Mouse (Mus musculus) left cerebral cortex, adult 2 months (tissue): ENCODE measurements around the gene Gm10697. TPM values are rescaled to one million over a fixed set of nuclear protein-coding genes. Genes with fewer than 3 reads are reported as not detected.
"Not testable (repeated sequence)": the region's sequence is repeated elsewhere in the genome, so short reads cannot be mapped to it uniquely, and the experiment has no call there.

Source experiments
- DNase-seq, 2 experiments: peaks; one replicate each; pipeline ENCODE4 v3.0.0; 2021 to 2022; ENCODE audit warnings: low spot score in 2 of 2, mixed read lengths in 1 of 2; ENCODE audit errors: extremely low spot score in 1 of 2
- H3K27ac ChIP-seq: fragments of 200-600 bp; 2 replicates; pipeline ENCODE4 v1.8.1; 2022
- H3K4me3 ChIP-seq: fragments of 200-600 bp; 2 replicates; pipeline ENCODE4 v1.8.1; 2022
- intact Hi-C: fragments of 180-260 bp; cut with DNase I; formaldehyde crosslinking; loops from one replicate; pipeline ENCODE4 v1.15.1; 2025
- long read RNA-seq, 2 experiments: library from polyadenylated mRNA; stranded (forward); transcript quantifications; one replicate each; pipeline ENCODE4 v2.0.0; 2021; ENCODE audit warnings: borderline mapping rate in 2 of 2
- total RNA-seq, 2 experiments: library from RNA; stranded (reverse); gene quantifications; 2 replicates each; pipeline ENCODE4 v1.2.3; 2021

The Gm10697 gene
- not detected for total RNA-seq
- long read RNA-seq, experiment 1: 0 reads
- long read RNA-seq, experiment 2: 0 reads

- DNase-seq, H3K4me3 ChIP-seq, intact Hi-C loops, H3K27ac ChIP-seq: not testable (repeated sequence)
These were observed at the start of gene Gm10697 for GRCm38 (mm10) chr3:94072544-94072943. Gm10697 (minus strand) TSS chr3:94072644.

- intact Hi-C loops, H3K27ac ChIP-seq, DNase-seq, H3K4me3 ChIP-seq: not testable (repeated sequence)
These were observed 42.6 kb upstream of the Gm10697 start for GRCm38 (mm10) chr3:94115071-94115470.

- DNase-seq, H3K27ac ChIP-seq, intact Hi-C loops, H3K4me3 ChIP-seq: not testable (repeated sequence)
These were observed 17.7 kb downstream of the Gm10697 start, which contains the start of gene Gm9125 for GRCm38 (mm10) chr3:94054785-94055184. Gm9125 (minus strand) TSS chr3:94054885.

GRCm38 (mm10) chr3:94049566-94050121 lies 22.8 kb downstream of the Gm10697 start:
- DNase-seq, H3K4me3 ChIP-seq, intact Hi-C loops, H3K27ac ChIP-seq: not testable (repeated sequence)

- DNase-seq, intact Hi-C loops: not testable (repeated sequence)
These were observed 34.2 kb downstream of the Gm10697 start for GRCm38 (mm10) chr3:94038241-94038640.

GRCm38 (mm10) chr3:94034400-94034799 lies 38.0 kb downstream of the Gm10697 start:
- H3K4me3 ChIP-seq, H3K27ac ChIP-seq, intact Hi-C loops, DNase-seq: not testable (repeated sequence)

More at GRCm38 (mm10) chr3:94038241-94038640, 34.2 kb downstream of the Gm10697 start:
- H3K27ac ChIP-seq, H3K4me3 ChIP-seq: not testable (repeated sequence)

Other genes with a start within 250 kb of the Gm10697 start
- gene Tdpoz3, start 246.6 kb downstream of the Gm10697 start, total RNA-seq: not detected
- gene Gm9117, start 129.1 kb downstream of the Gm10697 start, total RNA-seq: not detected
- not detected for gene Tdpoz5, start 111.3 kb downstream of the Gm10697 start, total RNA-seq
- gene Gm9125, start 17.8 kb downstream of the Gm10697 start, total RNA-seq: not detected
- not detected for gene Gm10696, start 105.5 kb upstream of the Gm10697 start, total RNA-seq
- gene Gm5286, start 124.1 kb upstream of the Gm10697 start, total RNA-seq: not detected
- not detected for gene Gm4778, start 191.4 kb upstream of the Gm10697 start, total RNA-seq
- gene Them4, start 237.4 kb upstream of the Gm10697 start, total RNA-seq: 10 to 100 TPM; 17.6 to 19.0 TPM